Mouse (Mus musculus) bone marrow, adult 2 months (tissue): ENCODE results near the gene Tmem213. TPM values are rescaled to one million over a fixed set of nuclear protein-coding genes. Genes with fewer than 3 reads are reported as not detected.

ENCODE experiments used
- H3K27ac ChIP-seq: fragments of 200-500 bp; 2 replicates; pipeline ENCODE4 v1.5.1; 2012; ENCODE audit warnings: low read depth, mild to moderate bottlenecking, control low read depth, inconsistent platforms, low read length; ENCODE audit not compliant: control insufficient read depth, poor library complexity, insufficient read depth
- H3K4me1 ChIP-seq: fragments of 200-500 bp; 2 replicates; pipeline ENCODE4 v1.6.1; 2011; ENCODE audit warnings: low read length; ENCODE audit not compliant: control insufficient read depth, insufficient read depth
- H3K4me3 ChIP-seq: fragments of 200-500 bp; replicated peaks from 2 replicates; pipeline ENCODE3; 2011; ENCODE audit warnings: mild to moderate bottlenecking, low read depth, low read length, control low read depth; ENCODE audit not compliant: control insufficient read depth
- CTCF ChIP-seq: fragments of 200-500 bp; IDR thresholded peaks from 2 replicates; pipeline ENCODE4 v1.5.1; 2011; ENCODE audit warnings: low read length, control low read depth; ENCODE audit not compliant: control insufficient read depth, insufficient read depth
- POLR2A ChIP-seq: fragments of 200-500 bp; IDR thresholded peaks from 2 replicates; pipeline ENCODE4 v1.6.1; 2011; ENCODE audit warnings: low read depth, mild to moderate bottlenecking, control low read depth, low read length, borderline replicate concordance; ENCODE audit not compliant: control insufficient read depth
- WGBS: fragments of 180-500 bp; shearing (Covaris S2); methylation state at CpG from one replicate; pipeline ENCODE4 v1.1.7; 2018; 5-methylcytosine and 5-hydroxymethylcytosine counted together
- polyA plus RNA-seq: library from polyadenylated mRNA; stranded (reverse); fragments of >200 nt; gene quantifications from 2 replicates; pipeline ENCODE4 v1.2.4, GENCODE M21; 2011; ENCODE audit warnings: low replicate concordance; ENCODE audit not compliant: missing spikeins, insufficient read depth, insufficient read length

Tmem213 gene
- polyA plus RNA-seq, 1 experiment, result not detected

DNA sequence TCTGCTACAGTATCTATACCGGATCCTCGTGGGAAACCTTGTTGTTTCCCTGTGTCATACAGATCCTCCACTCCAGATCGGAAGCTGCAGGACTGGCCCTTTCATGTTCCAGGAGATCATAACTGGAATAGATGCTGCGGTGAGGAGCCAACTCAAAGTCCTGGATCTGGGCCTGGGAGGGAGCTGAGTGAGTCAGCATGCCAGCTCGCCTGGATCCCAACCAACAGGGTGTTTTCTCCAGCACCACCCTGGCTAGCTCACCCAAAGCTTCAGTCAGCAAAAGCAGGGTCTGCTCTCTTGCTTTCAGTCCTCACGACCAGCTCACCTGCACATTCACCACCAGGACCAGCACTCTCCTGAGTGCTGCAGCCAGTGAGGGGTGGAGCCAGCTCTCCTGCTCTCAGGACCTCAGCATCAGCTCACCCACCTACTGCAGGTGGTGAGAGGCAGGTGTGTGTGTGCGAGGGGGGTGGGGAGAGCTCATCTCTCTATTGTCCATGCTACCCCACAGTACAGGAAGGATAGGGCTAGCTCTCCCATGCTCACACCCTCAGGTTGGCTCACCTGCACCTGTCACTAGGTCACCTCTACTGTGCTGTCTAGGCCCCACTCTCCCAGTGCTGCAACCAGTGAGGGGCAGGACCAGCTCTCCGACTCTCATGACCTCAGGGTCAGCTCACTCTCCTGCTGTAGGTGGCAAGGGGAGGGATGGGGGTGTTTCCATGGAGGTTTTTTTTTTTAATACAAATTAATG lies 25.9 kb downstream of the Tmem213 start:
- Histone ChIP-seq H3K4me1 (no peaks in the 10 kb centered on the region), H3K4me3 (no peak overlapping the region), H3K27ac (no peak overlapping the region)
- 90% methylated on average over 8 of the region's 8 CpGs for WGBS
- TF ChIP-seq POLR2A, result no peak
- no peak for TF ChIP-seq CTCF

GRCm38 (mm10) chr6:38139086-38139485 lies 30.0 kb downstream of the Tmem213 start:
- H3K4me3 ChIP-seq, result no peak overlapping the region
- no peaks in the 10 kb centered on the region for H3K4me1 ChIP-seq
- H3K27ac ChIP-seq, result no peak overlapping the region
- TF ChIP-seq CTCF, result no peak
- TF ChIP-seq POLR2A, result no peak
- WGBS, result 80% methylated on average over 3 of the region's 3 CpGs

DNA sequence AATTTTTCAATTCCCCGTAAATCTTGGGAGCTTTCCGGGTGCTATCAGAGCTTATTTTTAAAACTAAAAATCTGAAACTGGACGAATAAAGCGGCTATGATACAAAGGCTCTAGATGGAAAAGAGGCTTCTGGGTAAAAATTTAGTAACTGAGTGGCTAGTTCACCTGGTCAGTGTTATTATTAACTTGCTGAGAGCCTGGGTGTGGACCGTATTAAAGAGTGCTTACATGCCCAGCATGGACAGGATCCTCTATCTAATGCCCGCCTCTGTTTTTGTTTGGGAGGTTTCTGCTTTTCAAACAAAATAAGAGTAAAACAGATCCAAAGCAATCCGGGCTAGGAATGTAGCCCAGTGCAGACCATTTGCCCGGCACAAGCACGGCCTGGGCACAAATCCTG lies 31.3 kb downstream of the Tmem213 start:
- no peak overlapping the region for H3K4me3 ChIP-seq
- 86% methylated on average over 9 of the region's 9 CpGs for WGBS
- H3K27ac ChIP-seq, result no peak overlapping the region
- no peak for TF ChIP-seq CTCF
- TF ChIP-seq POLR2A, result no peak
- no peaks in the 10 kb centered on the region for H3K4me1 ChIP-seq

DNA sequence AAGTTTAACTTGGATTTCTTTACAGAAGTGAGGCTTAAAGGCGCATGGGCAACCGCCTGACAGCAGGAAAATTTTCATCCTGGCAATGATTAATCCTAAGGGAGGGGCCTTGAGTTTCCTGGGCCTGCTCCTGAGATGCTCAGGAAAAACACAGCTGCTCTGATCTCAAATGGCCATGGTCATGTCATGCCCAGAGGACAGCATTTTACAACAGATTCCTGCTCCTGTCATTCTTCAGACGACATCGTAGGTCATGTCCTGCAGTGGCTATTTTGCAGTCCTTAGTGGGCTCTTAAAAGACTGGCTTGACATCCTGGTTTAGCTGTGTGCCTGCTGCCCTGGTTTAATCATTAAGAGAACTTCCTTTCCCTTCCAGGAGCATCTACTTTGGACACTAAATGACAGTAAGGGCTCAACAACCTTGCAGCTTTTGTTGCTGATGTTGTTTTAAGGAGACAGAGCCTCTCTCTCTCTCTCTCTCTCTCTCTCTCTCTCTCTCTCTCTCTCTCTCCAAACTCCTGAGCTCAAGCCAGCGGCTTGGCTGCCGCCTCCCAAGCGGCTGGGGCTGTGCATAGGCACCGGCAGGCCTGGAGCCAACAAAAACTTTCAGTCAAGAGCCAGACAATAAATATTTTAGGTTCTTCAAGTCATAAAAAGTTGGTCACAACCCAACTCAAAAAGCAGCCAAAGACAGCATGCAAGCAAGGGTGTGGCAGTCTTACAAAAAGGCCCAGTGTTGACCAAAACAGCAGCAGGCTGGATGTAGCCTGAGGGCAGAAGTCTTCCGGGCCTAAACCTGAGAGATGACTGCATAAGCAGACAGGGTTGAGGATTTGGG lies 35.3 kb downstream of the Tmem213 start:
- TF ChIP-seq POLR2A (no peak), CTCF (no peak)
- H3K27ac ChIP-seq, result no peak overlapping the region
- H3K4me1 ChIP-seq, result no peaks in the 10 kb centered on the region
- WGBS, result 80% methylated on average over 9 of the region's 9 CpGs
- H3K4me3 ChIP-seq, result no peak overlapping the region

GRCm38 (mm10) chr6:38145463-38146065 lies 36.5 kb downstream of the Tmem213 start:
- Histone ChIP-seq H3K4me3 (no peak overlapping the region), H3K4me1 (no peaks in the 10 kb centered on the region), H3K27ac (no peak overlapping the region)
- TF ChIP-seq CTCF (no peak), POLR2A (no peak)
- WGBS, result 69% methylated on average over 8 of the region's 8 CpGs

GRCm38 (mm10) chr6:38147301-38147700 lies 38.2 kb downstream of the Tmem213 start:
- H3K4me1 ChIP-seq, result no peaks in the 10 kb centered on the region
- TF ChIP-seq POLR2A (no peak), CTCF (no peak)
- WGBS, result 83% methylated on average over 5 of the region's 5 CpGs
- no peak overlapping the region for H3K4me3 ChIP-seq
- H3K27ac ChIP-seq, result no peak overlapping the region

GRCm38 (mm10) chr6:38148626-38149025 lies 39.6 kb downstream of the Tmem213 start:
- no peak for TF ChIP-seq POLR2A
- no peak for TF ChIP-seq CTCF
- H3K4me1 ChIP-seq, result no peaks in the 10 kb centered on the region
- H3K4me3 ChIP-seq, result no peak overlapping the region
- WGBS, result 84% methylated on average over 10 of the region's 10 CpGs
- H3K27ac ChIP-seq, result no peak overlapping the region

DNA sequence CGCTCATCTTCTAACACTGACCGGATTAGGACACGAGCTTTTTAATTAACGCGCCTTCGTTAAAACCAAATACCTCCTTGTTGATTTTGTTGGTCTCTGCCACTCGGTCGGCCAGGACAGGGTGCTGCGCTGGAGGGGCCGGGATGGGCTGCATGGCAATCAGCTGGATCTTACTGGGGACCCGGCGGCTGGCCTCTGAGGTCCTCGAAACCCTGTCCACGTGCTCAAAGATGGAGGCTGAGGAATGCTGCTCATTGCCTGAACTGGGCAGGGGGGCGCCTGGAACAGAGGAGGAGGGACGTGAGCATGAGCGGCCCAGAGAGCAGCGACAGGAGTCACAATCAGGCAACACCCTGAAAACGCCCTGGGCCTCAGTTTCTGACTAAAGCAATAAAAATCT lies 40.4 kb downstream of the Tmem213 start:
- H3K4me1 ChIP-seq, result no peaks in the 10 kb centered on the region
- 89% methylated on average over 19 of the region's 19 CpGs for WGBS
- H3K27ac ChIP-seq, result no peak overlapping the region

More for the DNA sequence above, 40.4 kb downstream of the Tmem213 start:
- no peak for TF ChIP-seq CTCF
- TF ChIP-seq POLR2A, result no peak
- H3K4me3 ChIP-seq, result no peak overlapping the region
